Mouse (Mus musculus) right cerebral cortex, postnatal 14 days (tissue): Measurements from ENCODE around the gene Pam16.

Experiments used
- DNase-seq: peaks from one replicate; pipeline ENCODE4 v3.0.0; 2022

Gene Pam16

DNA sequence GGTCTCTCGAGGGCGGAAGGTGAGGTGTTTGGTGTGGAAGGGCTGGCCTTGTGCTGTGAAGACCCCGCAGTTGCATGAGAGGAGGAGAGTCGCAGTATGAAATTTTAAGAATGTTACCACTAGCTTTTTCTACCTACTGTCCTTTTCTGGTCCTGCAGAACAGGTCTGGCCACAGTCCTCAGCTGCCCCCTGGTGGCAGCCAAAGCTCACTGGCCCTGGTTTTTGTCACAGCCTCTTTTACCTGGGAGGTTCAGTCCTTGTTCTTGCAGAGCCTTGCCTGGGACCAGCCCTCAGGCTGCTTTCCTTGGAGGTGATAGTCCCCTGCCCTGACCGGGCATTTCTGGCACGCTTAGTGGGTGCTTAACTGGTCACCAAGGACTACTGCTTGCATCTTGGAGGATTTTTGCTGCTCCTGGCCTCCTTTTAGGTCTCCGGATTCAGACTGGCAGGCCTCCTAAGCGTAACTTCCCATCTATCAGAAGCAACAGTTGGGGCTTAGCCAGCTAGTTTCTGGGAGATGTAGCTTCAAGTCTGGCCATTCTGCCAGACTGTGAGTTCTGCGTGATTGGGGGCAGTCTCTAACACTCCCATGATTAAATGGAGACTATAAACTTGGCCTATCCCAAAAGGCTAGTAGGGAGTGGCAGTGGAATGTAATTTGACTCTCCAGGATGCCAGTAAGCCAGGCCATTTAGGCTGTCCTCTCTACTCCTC is 16.8 kb downstream of the Pam16 start:
- peak; percentile 75 for DNase-seq

DNA sequence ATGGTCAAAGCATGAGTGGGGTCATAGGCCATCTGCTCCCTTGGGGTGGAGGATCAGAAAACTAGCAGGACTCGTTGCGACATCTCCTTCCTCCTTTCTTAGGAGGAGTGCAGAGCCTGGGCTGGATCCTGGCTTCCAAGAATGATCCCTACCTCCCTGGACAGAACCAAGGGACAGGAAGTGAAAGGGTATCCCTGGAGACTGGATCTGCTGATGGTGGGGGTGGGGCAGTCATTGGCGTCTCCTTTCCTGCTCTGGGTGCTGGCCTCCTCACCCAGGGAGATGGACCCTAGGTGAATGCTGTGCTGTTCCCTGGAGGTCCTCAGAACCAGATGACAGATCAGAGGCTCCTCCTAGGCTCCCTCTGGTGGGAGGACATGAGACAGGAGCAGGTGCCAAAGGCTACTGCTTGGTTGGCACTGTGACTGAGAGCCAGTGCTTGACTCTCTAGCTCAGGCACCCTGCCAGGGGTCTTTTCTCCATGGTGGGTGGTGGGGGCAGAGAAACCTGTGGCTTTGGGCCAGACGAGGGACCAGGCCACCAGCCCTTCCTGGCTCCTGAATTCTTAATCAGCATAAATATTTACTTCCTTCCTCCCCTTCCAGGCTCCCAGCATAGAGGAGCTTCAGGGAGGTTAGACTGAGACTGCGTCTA is 18.2 kb downstream of the Pam16 start:
- DNase-seq, result peak; percentile 42

DNA sequence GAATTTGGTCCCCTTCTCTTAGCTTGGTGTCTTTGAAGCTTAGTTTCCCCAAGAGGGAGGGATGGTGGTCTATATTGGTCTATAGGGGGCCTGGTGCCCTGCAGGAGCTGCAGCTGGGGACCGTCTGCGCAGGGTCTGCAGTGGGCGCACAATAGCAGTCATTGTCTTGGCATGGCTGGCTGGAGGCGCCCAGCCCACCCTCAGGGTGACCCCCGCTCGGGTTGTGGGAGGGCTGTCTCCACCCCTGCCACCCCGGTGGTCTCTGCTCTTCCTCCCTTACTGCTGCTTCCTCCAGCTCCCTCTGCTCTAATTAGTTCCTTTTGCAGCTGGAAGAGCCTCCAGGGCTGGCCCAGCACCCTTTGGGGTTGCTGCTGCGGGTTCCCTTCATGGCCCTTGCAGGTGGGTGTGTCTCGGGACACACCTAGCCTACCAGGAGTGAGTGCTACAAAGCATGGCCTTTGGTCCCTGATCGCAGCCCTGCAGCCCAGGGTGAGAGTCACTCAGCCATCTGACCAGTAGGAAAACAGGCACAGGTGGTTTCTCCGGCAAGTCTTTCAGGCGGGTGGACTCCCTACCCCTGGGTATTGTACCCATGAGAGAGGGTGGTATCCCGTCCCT is 19.2 kb downstream of the Pam16 start:
- no peak for DNase-seq

DNA sequence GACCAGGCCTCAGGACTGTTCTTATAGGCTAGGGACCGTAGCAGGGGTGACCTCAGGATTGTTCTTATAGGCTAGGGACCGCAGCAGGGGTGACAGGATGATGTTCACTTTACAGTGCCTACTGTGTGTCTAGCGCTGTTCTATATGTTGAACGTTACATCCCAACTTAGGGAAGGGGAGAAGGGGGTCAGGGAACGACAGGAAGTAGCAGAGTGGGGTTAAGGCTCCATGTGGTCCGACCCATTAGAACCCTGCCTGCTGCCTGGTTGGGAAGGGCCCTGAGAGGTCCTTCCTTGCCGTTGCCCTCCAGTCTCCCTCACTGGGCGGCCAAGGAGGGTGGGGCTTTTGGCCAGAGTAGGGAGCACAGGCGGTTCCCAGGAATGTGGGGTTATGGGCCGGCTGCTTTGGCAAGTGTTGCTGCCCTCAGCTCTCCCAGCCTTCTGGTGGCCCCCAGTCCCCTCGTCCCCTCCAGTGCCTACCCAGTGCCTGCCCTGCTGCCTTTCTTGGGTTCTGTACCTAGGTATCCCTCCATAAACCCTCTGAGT is 20.4 kb downstream of the Pam16 start:
- no peak for DNase-seq

DNA sequence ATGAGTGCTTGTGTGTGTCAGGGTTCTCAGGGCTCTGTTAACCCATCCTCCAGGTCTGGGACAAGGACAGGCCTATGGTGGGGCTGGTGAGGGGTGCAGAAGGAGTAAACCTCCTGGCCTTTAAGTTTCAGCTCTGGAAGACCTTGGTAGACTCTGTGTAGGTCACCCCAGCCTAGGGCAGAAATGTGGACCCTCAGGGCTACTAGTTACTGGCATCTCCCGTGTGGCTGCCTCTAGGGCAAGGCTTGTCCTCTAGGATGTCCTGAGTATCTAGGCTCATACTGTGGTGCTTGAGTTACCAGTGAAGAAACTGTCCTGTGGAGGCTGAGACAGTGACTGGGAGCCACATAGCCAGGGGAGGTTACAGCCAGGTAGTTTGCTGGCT is 21.3 kb downstream of the Pam16 start:
- DNase-seq, result no peak

DNA sequence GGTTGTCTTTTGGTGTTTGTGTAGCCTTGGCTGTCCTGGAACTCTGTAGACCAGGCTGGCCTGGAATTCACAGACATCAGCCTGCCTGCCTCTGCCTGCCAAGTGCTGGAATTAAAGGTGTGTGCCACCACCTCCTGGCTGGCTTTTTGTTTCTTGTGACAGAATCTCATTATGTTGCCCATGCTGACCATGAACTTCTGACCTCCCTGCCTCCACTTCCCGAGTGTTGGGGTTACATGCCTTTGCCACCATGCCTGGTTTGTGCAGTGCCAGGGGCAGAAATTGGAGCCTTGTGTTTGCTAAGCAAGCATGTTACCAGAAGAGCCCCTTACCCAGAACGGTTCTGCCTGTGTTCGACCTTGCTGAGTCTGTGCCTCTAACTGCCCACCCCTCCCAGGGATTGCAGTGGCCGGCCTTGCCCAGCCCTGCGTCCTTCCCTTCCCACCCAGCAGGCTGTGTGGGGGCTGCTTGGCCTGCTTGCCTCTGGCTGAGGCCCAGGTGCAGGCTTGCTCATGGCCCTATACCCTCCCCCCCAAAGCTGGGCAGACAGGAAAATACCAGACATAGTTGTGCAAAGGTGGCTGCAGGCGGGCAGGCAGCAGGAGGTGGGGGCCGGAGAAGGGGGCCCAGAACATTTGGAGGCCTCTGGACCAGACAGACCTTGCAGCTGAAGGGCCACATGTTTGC is 21.9 kb downstream of the Pam16 start:
- DNase-seq, result no peak

DNA sequence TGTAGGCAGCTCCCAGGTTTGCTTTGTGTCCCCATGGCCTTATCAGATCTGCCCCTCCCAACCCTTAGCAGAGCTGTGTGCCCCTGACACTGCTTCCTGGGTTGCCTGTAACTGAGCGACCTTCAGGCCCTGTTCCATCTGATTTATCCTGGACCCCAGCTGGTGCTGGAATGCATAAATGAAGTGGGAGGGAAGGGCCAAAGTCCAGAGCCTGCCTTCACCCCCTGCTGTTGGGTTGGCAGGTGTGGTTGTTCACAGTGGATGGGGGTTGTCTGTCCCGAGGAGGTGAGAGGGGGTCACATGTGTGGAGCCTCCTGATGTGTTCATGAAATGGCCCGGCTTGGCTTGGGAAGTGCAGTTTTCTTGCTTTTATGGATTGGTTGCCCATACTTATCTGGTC is 22.6 kb downstream of the Pam16 start:
- DNase-seq, result no peak

DNA sequence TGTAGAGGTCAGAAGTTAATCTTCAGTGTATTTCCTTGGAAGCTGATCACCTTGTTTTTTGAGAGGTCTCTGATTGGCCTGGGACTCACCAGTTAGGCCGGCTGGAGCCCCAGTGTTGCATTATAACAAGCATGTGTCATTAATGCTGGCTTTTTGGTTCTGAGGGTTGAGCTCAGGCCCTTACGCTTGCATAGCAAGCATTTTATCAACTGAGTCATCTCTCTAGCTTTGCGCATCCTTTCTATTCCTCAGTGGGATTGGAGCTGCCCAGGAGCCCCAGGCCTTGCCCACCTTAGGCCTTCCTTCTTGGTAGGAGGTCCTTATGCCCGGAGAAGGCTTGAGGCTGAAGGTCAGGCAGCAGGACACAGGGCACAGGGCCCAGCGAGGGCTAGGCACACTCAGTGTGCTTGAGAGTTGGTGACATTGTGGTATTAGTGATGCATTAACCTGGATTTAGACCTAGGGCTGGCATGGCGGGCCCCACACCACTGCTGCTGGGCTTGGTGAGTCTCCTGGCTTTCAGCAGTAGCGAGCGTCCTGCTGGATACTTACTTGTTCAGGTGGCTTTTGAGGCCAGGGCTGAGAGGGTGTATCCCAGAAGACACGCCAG is 24.0 kb downstream of the Pam16 start:
- DNase-seq, result no peak

DNA sequence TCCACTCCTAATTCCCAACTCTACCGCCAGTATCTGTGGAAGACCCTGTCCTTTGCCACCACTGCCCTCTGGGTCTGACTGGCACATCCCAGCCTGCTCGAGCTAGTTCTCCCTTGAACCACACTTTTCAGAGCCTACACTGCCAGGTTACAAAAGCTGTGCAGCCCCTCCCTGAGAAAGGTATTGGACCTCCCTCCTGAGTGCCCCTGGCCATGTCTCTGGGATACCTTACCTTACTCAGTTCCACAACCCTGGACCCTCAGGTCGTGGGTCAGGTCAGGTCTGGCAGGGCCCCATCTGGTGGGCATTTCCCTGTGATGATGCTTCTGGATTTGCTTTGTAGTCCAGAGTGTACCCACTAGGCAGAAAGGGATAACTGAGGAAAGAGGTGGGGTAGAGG is 25.2 kb downstream of the Pam16 start:
- no peak for DNase-seq

DNA sequence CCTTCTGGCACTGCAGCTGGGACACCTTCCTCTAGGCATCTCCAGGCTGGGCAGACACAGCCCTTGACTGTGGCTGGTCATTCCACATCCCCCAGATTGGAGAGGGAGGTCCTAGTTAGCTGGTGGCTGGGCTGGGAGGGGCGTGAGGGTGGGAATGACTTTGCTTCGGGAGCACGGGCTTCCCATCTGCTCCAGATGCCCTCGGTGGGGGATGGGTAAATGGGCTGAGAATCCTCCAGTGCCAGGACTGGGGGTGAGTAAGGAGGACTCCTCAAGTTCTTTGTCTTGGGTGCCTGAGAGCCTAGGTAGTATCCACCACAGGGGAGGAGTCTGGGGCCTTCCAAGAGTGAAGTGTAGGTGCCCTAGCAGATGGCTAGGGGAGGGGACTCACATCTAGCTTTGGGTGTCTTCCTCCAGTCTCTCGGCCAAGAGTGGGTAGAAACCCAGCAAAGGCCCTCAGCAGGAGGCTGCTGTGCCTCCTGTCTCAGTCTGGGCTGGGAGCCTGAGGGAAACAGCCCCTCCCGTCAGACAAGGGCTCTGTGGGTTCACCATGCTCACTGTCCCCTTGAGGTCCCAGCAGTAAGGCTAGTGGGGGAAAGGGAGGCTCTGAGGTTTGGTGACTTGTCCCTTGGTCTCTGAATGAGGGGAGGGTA is 25.8 kb downstream of the Pam16 start:
- no peak for DNase-seq

DNA sequence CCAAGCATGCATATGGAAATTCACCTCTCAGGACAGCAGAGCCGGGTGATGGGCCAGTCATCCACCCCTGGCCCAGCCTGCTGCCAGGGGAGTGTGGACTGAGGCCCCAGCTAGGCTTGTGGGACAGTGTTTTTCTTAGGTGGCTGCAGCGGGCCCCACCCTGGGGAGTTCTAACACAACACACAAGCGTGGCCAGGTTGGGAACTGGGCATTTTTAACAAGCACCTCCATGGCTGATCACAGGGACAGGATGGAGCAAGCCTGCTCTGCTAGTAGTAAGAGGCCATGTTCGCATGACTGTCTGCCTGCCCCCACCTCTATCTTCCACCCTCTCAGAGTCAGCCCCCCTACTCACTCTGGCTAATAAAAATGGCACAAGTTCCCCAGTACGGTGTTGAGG is 26.7 kb downstream of the Pam16 start:
- no peak for DNase-seq

DNA sequence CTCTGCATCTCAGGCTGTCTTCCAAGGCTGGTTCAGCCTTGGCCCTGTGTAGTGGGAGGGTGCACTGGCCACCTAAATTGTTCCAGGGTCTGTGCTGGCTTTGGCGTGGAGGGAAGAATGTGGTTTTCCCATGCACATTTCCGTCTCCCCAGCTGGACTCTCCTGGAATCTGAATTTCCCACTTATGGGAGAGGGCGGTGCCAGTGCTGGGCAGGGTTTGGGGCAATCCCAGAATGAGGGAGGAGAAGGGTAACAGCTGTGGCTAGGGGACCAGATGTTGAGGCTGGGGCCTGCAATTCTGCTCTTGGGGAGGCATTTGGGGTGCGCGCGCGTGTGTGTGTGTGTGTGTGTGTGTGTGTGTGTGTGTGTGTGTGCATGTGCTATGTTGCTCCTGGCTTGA is 27.5 kb downstream of the Pam16 start:
- no peak for DNase-seq

DNA sequence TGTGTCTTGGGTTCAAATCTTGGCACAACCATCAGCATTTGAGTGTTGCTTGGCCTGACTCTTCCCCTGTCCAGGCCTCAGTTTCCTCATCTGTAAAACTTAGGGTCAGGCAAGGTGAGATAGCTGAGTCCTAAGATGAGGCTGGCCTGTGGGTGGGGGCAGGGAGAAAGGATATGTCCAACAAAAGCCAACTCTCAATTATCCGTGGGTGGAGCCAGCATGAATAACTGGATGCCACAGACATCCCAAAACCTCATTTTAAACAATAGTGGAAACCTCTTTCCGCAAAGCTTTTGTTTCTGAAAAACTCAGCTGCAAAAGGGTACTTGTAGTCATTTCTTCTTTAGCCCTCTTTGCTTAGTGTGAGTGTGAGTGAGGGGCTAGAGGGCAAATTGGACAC is 28.0 kb downstream of the Pam16 start:
- no peak for DNase-seq

DNA sequence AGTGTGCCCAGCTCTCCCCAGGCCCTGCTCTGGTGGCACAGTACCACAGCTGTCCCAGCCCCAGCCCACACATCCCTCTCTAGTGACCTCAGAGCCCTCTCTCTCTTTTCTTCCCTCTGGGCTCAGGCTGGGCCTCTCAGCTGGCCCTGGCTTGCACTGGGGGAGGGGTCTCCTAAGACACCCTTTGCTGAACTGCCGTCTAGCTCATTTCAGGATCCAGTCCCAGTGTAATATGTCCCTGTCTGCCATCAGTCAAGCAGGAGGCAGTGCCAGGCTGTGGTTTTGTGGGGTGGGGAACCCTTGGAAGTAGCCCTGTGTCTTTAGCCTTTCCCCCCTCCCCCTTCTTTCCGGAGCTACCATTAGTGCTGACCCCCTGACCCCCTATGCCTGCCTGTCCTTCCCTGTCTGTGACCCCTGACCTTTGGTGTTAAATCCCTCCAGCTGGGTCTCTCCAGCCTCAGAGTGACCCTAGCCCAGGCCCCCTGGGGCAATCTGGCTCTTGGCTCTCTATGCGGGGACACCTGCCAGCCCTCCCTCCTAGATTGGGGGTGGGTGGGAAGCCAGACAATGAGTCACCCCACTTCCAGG is 28.6 kb downstream of the Pam16 start:
- DNase-seq, result no peak

DNA sequence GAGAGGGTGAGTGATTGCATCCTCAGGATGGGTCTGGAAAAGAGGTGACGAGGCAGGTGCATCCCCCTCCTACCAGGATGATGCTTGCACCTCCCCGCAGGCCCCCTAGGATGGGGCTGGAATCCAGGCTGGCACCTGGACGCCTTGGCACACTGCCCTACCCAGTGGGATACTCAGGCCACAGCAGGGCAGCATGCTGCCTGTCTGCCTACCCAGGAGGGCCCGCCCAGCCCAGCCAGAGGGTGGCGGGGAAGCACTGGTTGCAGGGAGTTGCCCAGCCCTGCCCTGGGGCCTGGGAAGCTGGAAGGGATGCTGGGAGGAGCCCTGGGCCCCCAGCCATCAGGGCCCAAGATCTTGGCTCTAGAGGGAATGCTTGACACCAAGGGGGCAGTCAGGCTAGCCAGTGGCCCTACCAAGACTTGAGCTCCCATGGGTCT is 29.2 kb downstream of the Pam16 start:
- peak; percentile 47 for DNase-seq

DNA sequence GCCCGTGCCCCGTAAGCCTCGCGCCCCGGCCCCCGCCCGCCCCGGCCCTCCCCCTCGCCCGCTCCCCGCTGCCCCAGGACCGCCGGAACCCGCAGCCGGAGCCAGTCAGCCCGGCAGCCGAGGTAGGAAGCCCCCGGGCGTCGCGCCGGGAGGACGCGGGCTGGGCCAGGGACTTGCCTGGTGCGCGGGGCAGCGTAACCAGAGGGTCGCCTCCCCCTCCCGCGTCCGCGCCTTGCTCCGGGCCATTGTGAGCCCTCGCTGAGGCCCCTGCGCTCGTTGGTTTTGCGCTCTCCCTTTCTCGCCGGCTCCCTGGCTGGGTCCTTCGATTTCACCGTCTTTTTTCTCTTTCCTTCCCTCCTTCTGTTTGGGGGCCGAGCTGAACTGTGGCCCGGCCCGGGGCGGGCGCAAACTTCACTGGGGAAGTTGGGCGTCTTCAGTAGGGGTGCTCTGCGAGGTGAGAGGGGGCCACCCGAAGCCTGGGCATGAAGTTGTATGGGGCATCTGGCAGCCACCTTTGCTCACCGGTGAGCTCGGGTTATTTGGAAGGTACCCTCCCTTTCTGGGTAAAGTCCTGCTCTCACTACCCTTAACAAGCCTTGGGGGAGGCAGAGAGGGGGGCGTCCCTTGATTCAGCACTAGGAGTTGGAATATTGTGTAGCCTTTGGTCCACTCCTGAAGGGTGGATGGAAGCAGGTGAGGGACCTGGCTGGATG is 29.8 kb downstream of the Pam16 start:
- peak; percentile 41 for DNase-seq

DNA sequence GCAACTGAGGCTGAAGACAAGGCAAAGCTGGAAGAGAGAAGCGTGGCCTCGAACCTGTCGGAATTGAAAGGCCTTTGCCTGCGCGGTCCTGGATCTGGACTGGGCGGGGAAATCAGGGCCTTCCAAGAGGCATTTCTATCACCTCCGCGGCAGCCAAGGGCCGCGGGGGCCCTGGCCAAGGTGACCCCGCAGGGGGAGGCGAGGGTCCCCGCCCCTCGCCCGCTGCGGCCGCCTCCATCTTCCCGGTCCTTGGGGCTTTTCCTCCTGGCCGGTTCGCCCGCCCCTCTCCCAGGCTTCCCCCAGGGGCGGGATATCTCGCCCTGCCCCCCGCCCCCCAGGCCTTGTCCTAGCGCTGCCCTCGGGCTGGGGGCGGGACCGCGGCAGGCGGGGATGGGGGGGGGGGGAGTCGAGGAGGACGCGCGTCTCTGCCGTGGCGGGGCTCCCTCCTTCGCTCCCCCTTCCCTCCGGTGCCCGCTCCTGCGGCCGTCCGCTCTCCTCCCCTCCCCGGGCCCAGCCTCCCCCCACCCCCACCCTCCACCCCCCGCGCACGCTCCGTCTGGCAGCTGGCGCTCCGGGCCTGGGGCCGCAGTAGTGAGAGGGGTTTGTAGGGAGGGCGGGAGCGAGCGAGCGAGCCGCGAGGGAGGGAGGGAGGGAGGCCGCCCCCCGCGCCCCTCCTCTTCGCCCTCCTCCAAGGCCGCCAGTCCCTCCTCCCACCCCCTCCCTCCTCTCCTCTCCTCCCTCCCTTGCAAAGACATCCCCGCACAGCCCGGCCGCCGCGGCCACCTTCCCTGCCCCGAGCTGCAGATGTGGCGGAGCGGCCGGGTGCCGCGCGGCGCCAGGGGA is 30.6 kb downstream of the Pam16 start, which contains the start of gene Glis2:
Gene Glis2 (plus strand): TSS at position 743 of the 843 bp plus-strand sequence.
- peak; percentile 62 for DNase-seq

DNA sequence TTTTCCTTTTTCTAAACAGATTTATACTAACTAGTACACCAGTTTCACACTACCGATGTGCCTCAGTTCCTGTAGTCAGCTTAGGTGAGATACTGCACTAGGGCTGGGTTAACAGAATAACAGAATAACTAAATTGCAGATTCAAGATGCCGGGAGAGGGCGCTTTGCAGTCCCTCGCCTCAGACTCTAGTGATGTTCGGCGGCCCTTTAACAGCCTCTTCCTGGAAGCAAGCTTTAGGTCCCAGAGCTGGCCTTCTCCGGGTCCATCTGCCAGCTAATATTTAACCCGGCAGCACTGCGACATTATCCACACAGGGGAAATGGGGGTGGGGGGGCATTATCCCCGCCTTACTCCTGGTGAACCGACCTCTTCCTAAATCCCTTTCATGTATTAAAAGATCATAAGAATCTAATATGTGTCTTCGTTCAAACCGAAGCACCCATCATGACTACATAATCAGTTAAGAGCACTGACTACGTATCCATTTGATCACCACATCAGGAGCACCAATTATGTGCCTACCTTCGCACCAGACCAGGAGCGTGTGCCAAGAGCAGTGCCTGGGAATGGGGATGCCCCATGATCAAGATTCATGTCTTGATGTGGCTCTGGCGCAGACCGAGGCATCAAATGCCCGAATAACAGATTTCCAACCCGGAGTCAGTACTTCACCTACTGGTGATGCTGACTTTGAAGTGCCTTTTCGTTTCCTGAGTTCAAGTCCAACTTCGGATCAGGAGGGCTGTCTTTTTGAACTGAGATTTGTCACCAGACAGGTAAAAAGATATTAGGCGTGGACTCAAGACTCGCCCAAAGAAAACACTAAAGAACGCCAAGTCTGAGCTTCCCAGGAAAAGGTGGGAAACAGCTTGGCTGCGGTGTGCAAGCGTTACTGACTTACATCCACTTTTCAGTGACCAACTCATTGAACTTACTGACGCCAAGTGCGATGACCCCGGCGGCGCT is 31.6 kb downstream of the Pam16 start:
- DNase-seq, result peak; percentile 56

DNA sequence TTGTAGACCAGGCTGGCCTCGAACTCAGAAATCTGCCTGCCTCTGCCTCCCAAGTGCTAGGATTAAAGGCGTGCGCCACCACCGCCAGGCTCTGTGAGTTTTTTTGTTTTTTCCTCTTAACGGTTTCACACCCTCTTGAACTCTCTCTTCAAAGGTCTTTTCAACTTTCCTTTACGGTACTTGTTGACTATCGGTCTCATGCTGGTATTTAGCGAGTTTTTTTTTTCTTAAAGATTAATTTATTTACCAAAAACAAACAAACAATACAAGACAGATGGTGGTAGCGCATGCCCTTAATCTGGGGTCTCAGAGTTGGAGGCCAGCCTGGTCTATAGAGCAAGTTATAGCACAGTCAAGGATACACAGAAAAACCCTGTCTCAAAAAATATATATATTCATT is 34.6 kb downstream of the Pam16 start:
- no peak for DNase-seq
